Mouse (Mus musculus) kidney, postnatal 36 days (tissue): ENCODE results near the gene Il34.

Experiments
- DNase-seq, 2 experiments: peaks; one replicate each; pipeline ENCODE4 v3.0.0; 2021 to 2022; ENCODE audit warnings: mixed read lengths in 2 of 2

Il34 gene

DNA sequence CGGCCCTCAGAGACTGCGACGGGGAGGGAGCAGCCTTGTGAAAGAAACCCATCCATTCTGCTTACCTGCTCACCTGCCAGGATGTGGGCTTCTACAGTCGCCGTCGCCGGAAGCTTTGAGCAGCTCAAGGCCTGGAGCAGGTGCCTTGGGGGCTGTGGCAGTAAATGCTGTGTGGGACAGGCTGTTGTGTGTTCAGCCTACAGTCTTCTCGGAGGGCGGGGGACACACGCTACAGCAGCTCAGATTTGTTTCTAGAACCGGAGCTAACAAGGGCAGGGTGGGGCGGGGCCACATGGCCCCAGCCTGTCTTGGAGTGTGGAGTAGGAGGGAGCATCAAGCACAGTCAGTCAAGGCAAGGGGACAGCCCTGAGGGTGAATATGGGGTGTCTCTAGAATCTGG, at the start of gene Il34:
Gene Il34, minus strand, starts transcription at position 256 of the 400 bp plus-strand sequence.
- peak in 1 of 2 experiments; percentile 34 for DNase-seq

DNA sequence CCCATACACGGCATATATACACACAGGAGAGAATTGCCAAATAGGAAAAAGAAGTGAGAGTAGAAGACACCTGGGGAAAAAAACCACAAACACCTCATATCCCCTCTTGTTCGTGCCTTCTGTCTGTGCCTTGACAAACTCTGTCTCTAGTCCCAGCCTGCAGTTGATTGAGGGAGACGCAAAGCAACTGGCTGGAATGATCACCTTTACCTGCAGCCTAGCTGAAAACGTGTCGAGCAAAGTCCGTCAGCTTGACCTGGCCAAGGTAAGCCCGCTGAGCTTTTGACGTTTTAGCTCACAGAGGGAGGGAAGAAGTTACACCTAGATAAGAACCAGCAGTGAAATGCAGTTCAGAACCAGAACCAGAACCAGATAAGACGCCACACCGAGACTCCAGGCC, 45.5 kb upstream of the Il34 start:
- DNase-seq, result no peak

DNA sequence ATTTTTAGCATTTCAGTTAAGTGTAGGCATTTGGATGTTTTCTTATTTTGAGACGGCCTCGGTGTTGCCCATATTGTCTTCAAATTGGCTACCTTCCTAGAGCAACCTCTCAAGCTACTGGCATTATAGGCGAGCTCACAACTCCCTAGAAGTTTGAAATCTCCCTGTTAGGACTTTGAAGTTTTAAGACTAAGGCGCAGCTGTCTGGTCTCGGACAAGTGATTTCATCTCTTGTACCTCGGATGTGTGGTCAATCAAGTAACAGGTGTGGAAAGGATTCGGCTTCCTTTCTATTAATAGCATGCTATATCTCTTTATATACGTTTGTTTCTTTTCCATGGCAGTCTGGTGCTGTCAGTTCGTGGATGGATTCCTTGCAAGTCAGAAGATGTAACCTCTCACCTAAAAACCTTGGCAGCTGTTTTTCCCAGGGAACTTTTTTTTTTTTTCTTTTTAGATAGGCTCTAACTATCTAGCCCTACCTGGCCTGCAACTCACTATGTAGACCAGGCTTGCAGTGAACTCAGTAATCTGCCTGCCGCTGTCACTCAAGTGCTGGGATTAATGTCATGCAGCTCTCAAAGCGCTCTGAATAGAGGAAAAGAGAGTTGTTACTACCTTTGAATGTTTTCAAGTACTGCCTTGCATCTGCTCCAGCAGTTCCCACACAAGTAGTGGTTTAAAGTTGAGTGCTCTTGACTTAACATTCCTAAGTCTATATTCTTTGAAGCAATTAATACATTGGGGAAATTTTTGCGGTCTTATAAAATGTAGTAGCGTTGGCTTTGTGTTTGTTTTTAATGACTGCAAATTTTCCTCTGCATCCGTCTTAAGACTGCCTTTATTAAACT, 42.1 kb upstream of the Il34 start:
- no peak for DNase-seq

DNA sequence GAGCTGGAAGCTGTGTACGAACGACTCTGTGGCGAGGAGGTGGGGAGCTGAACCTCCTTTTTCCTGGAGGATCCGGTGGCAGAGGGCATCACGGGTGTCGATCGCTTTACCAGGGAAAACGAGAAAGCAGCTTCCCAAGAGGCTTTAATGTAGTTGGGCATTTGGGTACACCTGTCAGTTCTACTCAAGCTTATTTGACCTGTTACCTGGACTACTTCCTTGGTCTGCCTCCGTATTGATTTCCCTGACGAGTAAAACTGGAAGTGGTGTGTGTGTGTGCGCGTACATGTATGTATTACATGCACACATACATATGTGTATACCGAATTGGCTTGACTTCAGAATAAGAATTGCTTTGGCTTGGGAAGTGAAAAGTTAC, 41.4 kb upstream of the Il34 start:
- no peak for DNase-seq

DNA sequence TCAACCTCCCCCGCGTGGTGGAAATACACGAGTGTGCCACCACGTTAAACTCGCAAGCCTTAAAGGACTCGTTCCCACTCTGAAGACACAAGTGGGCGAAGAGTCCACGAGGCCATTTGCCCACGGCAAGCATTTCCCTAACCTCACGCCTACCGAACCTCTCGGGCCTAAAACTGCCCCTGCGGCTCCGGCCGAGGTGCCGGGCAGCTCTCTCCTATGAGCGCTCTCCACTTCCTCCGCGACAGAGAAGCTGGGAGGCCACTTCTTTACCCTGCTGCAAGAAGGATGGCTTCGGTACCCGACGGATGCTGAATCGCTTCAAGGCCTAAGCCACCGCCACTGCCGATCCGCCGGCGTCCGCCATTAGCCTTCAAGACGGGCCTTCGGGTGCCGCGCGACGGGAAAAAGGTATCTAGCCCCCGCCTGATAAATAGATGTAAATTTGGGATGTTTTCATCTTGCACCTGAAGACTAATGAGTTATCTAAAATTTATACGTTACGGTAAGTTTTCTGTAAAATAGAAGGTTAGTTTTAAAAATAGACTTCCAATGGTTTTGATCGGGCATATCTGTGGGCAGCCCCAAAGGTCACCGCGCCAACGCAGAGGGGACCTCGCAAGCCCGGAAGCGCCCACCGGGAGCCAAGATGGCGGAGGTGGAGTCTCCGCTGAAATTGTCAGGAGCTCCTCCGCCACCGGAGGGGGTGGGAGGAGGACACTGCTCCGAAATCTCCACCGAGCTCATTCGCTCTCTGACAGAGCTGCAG, 40.9 kb upstream of the Il34 start, which contains the start of the genes Cog4 and Sf3b3:
Gene Cog4, plus strand, starts transcription at position 196 of the 766 bp plus-strand sequence.
Gene Sf3b3, minus strand, starts transcription at position 383 of the 766 bp plus-strand sequence.
- DNase-seq, result peak; percentile 84 to 90

DNA sequence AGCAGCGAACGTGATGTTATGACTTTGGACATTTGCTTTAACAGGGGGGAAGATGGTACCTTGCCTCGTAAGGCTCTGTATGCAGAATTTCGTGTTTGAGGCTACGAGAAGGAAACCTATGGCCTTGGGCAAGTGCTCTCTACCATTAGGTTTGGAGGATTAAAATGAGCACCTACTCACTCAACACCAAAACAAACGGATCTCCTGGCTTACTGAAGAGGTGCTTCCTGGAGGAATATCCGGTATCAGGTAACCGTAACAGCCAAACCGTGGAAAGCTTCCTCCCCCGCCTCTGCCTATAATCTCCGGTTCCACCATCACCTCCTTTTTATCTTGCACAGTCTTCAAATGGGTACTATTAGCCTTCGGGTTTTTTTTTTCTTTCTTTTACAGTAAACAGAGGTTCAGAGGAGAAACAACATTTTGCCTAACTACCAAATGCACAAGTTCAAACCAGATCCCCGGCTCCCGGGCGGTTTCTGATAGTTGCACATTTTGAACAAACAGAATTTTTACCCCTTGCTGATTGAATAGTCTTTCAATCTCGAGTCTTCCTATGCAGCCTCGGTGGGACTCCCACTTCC, 40.2 kb upstream of the Il34 start:
- DNase-seq, result no peak

DNA sequence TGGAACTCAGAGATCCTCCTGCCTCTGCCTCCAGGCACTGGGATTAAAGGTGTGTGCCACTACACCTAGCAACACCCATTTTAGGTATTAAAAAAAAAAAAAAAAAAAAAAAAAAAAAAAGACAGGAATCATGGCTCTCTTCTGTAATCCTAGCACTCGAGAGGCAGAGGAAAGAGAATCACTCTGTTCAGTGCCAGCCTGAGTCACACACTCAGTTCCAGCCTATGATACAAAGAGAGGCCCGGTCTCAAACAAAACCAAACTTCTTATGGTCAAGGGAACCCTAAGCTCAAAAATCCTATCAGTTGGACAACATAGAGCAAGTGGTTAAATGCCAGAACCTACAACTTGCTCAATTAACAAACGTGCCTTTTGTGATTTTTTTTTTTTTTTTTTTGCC, 39.2 kb upstream of the Il34 start:
- DNase-seq, result no peak

DNA sequence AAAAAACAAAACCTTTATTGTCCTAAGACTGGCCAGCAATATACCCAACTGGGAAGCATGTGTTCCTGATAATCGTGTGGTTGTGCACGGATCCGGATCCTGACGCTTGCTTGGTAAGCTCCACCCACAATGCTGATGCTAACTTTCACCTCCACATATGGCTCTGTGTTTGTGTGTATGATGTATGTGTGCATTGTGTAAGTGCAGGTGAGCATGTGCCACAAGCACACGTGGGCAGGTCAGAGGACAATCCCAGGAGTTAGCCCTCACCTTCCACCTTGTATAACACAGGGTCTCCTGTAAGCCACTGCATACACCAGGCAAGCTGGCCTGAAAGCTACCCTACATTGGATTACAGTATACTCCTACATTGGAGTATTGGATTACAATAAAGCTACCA, 37.5 kb upstream of the Il34 start:
- no peak for DNase-seq

DNA sequence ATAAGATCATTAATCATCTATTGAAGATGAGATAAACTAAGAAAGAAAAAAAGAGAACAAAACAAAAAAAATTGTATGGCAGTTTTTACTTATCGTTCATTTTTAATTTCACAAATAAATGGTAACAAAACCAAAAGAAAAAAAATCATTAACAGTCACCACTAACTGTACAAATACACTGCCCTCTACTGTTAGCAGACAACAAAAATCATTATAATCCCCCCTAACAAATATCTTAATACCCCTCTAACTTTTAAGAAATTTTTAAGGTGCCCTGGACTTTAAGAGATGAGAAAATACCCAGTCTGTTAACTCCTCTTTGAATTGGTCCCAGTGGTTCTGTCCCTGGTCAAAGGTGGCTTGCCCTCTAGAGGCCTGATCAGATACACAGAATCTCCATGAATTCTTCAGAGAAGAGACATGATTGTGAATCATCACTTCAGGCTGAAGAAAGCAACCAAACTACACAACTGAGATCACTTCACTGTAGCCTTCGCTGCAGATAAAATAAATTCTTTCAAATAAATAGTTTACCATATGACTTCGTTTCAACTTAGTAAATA, 36.4 kb upstream of the Il34 start:
- DNase-seq, result no peak

DNA sequence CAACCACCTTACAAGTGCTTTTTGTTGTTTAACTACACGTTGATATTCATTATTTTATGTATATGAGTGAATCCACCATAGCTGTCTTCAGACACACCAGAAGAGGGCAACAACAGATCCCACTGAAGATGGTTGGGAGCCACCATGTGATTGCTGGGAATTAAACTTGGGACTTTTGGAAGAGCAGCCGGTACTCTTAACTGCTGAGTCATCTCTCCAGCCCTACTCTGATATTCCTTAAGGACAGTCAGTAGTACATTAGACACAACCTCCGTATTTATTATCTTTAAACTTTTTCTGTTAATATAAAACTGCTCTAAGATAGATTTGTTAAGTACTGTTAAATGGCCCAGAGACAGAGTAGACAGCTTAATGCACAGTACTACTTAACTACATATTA, 26.2 kb upstream of the Il34 start:
- peak in 1 of 2 experiments; percentile 47 for DNase-seq

DNA sequence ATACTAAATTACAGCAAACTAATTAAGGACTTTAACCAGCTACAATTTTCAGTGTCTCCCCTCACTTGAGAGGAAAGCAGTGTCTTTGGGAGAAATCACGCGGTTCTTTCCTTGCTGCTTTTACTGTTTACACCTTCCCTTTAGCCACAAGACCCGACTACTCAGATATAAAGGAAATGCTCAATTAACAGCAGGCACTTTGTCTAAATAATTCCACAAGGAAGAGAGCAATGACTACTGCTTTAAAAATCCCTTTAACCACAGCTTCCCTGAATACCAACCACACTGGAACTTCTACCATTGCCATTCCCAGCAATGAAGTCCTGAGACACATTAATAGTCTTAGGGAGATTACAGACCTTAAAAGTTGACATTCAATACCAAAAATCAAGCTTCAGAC, 22.8 kb upstream of the Il34 start:
- no peak for DNase-seq

DNA sequence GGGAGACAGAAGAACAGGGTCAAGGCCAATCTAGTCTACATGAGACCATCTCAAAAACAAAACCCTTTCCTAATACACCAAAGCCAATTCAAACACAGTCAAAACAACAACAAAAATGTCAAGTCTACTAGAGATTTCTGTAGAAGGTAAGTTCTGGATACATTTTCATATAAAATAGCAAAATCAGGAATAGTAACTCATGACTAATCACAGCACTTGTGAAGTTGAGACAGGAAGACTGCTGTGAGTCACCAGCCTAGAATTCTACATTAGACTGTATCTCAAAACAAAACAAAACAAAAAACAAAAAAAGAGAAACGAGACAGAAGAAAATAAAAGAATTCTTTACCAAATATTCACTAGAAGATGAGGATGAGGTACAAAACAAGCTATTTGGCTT, 19.1 kb upstream of the Il34 start:
- no peak for DNase-seq

DNA sequence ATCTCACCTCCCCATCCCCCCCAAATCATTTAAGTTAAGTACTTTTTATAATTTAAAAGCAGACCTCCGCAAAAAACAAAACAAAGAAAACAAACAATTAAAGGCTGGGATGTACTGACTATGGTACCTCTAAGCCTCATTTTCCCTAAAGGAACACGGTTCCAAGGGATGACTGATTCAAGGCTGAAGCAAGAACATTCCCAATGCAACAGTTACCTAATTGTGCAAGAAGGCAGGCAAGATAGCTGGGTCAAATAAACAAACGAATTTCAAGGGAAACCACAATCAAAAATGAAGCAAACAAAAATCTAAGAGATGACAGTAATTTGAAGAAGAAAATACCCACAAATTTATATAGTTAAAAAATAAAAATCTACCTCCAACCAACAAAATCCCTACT, 16.2 kb upstream of the Il34 start:
- DNase-seq, result no peak

DNA sequence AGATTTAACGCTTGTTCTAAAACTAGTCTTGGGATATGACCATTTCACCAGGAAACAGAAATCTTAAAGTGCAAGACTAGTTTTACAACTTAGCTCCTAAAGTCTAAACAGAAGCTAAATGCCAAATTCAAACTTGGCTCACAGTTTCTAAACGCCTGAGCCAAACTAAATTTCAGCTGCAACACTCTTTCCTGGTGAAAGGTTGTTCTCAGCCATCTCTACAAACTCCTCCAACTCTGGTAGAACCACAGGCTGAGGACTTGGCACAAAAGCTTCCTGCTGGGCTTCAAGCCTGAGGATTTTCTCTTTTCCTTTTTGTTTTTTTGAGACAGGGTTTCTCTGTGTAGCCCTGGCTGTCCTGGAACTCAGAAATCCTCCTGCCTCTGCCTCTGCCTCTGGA, 14.5 kb upstream of the Il34 start:
- DNase-seq, result no peak

DNA sequence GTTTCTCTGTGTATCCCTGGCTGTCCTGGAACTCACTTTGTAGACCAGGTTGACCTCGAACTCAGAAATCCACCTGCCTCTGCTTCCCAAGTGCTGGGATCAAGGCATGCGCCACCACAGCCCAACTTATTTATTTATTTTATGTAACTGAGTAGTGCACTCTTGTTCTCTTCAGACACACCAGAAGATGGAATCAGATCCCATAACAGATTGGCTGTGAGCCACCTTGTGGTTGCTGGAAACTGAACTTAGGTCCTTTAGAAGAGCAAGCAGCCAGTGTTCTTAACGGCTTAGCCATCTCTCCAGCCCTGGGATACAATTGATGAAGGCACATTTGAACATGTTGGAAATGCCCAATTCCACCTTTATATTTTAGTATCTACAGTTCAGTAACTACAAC, 12.9 kb upstream of the Il34 start:
- peak; percentile 44 to 54 for DNase-seq

DNA sequence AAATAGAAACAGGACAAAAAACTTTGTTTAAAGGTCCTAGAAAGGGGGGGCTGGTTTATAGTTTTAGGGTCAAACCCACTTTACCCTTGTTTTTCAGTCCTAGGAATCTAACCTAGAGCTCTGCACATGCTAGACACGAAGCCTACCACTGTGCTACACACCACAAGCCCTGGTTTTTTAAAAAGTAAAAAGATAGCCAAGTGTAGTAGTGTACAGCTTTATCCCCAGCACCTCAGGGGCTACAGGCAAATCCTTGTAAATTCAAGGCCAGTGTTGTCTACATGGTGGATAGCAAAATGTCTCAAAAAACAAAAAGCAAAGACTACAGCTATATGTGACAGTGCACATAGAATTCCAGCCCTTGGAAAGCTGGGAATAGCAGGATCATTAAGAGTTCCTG, 11.3 kb upstream of the Il34 start:
- no peak for DNase-seq

DNA sequence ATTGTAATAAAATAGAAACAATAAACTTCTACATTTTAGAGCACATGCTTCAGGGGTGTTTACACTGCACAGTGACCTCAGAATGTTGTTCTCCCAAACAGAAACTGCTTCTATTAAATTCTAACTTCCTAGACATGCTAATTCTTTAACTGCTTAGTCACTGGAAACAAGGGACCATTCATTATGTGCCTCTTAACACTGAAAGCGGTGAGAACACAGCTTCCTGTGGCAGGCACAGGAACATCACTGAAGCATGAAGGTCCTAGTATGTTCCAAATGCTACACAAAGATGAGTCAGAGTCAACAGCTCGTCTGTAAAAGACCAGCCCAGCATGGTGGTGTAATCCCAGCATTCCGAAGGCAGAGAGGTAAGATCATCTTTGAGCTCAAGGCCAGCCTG, 9.6 kb upstream of the Il34 start:
- DNase-seq, result no peak

DNA sequence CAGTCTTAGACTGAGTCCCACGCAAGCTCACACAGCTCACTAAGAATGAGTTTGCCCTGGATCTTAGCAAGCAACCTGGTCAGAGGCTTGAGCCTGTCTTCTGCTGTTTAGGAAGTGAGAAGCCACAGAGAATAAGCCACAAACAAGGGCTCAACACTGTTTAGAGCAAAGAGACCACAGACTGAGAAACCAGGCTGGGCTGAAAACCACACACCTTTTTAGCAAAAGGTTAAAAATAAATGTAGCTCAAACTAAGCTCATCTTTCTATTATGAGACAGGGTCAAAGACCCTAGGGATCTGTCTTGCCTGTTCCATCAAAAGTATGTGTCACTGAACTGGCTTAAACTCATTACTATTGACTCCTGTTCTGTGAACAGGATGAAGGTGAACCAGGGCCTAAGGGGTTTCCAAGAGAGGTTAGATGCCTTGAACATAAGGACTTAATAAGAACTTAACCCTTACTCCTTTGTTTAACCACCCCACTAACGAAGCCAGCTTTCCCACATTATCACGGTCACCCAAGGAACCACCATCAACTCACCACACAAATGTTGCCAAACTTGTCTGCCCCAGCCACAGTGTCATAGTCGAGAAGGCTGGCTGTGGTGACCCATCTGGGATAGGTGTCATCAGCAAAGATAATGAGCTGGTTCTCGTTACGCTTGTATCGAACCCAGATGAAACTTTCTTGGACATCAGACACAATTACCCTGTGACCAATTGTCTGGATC, 7.5 kb upstream of the Il34 start:
- DNase-seq, result no peak

DNA sequence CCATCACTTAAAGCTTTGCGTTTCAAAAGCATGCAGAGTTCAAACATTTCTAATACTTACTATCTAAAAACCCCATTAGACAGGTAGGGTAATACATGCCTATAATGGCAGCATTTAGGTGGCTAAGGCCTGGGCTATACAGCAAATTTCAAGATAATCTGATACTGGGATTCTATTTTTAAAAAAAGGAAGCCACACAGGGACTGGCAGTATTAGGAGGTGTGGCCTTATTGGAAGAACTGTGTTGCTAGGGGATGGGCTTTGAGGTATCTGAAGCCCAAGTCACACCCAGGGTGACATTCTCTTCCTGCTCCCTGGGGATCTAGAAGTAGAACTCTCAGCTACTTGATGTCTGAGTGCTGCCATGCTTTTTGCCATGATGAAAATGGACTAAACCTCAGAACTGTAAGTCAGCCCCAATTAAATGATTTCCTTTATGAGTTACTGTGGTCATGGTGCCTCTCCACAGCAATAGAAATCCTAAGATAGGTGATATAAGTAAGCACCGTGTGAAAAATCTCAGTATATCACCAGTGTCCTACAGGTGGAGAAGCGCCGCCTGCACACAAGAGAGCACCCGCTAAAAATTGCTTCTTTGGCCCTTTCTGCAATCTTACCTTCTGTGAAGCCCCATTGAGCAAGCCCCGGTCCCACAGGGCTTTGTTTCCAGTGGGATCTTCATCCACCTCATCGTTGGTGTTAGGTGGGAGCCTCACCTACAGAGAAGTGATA, 6.8 kb upstream of the Il34 start:
- no peak for DNase-seq

DNA sequence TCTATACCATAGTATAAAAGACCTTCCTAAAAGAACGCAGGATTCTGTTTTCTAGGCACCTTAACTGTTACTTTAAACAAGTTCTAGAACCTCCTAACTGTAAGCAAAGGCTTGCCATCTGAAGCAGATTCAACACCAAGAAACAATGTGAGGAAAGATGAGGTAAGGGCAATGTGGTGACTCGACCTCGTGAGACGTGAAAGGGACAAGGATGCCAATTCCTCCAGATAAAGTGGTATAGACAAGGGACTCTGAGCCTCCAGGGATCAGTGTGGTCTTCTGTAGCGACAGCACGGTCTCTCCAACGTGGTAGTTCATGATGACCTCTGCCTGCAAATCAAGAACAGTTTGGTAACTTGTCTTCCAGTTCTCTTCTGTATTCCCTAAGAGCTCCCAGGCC, 6.1 kb upstream of the Il34 start:
- no peak for DNase-seq

DNA sequence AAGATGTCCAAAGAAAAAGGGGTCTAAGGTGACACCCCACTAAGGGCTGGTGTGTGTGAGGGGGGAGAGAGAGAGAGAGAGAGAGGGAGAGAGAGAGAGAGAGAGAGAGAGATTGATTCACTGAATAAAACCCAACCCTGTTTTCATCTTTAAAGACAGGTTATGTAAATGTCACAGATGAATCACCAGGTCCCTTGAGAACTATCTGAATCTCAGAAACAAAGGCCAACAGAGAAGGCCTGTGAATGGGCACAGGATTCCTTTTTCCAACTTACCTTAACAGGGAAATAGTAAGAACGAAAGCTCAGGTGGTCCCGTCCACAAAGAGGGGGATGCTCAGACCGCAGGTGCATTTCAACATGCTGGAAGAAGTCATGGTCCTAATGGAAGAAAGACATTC, 5.4 kb upstream of the Il34 start:
- no peak for DNase-seq

DNA sequence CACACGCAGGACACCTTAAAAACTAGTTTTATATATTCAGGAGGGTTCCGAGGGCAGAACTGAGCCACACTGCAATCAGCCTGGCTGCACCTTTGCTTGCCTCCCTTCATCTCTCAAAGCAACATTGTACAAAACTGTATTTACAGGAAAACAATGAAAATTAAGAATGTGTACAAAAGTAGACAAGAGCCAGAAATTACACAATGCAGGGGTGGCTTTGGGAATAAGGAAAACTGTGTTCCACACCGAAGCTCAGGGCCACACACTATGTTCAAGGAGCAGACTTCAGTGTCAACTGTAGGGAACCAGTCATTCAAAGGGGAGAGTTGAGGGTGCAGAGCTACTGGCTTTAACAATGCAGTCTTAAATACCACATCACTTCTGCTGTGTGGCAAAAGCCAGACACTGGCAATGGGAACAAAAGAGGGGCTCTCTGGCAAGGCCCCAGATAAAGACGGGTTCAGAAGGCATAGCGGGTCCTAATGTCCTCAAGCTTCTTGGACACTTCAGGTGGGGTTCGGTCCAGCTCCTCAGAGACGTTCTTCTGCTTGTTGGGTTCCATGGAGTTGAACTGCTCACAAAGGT, 4.8 kb upstream of the Il34 start:
- DNase-seq, result no peak
